Mouse (Mus musculus): ENCODE results near the gene Depp1. TPM values are rescaled to one million over a fixed set of nuclear protein-coding genes. Genes with fewer than 3 reads are reported as not detected.

Depp1 gene
- polyA plus RNA-seq, 1 experiment from 2014 or later = 54.2 TPM

GRCm38 (mm10) chr6:116694346-116694745 lies 43.9 kb downstream of the Depp1 start:
- H3K9me3 ChIP-seq (replicated peaks) = no peaks in the 10 kb centered on the region
- H3K9ac ChIP-seq = no peak overlapping the region
- ATAC-seq (replicated peaks; ENCODE audit: insufficient number of reproducible peaks, insufficient read depth, low FRiP score, low read depth) = no peak
- H3K4me2 ChIP-seq = no peak overlapping the region
- H3K27ac ChIP-seq = no peak overlapping the region
- 0 out of 2 replicates have a peak, but pooled peaks cover 3% of the 10 kb centered on the region for H3K27me3 ChIP-seq
- no peaks in the 10 kb centered on the region for H3K36me3 ChIP-seq
- 58% methylated on average over 3 of the region's 3 CpGs for WGBS
- H3K4me1 ChIP-seq (replicated peaks) = no peaks in the 10 kb centered on the region
- H3K4me3 ChIP-seq = no peak overlapping the region

- Histone ChIP-seq H3K27me3 (0 out of 2 replicates have a peak, but pooled peaks cover 3% of the 10 kb centered on the region), H3K4me3 (no peak overlapping the region), H3K9ac (no peak overlapping the region), H3K4me2 (no peak overlapping the region), H3K27ac (no peak overlapping the region), H3K36me3 (no peaks in the 10 kb centered on the region), H3K4me1 (replicated peaks) (no peaks in the 10 kb centered on the region), H3K9me3 (replicated peaks) (no peaks in the 10 kb centered on the region)
- WGBS = 57% methylated on average over 2 of the region's 2 CpGs
- ATAC-seq (replicated peaks; ENCODE audit: insufficient number of reproducible peaks, insufficient read depth, low FRiP score, low read depth) = no peak
Observed at GRCm38 (mm10) chr6:116697413-116697812, 47.0 kb downstream of the Depp1 start.

GRCm38 (mm10) chr6:116697896-116698425 lies 47.6 kb downstream of the Depp1 start:
- Histone ChIP-seq H3K9ac (no peak overlapping the region), H3K4me1 (replicated peaks) (no peaks in the 10 kb centered on the region), H3K27ac (no peak overlapping the region), H3K4me3 (no peak overlapping the region), H3K4me2 (no peak overlapping the region), H3K36me3 (no peaks in the 10 kb centered on the region), H3K9me3 (replicated peaks) (no peaks in the 10 kb centered on the region), H3K27me3 (0 out of 2 replicates have a peak, but pooled peaks cover 3% of the 10 kb centered on the region)
- WGBS = 75% methylated on average over 4 of the region's 4 CpGs
- no peak for ATAC-seq (replicated peaks; ENCODE audit: insufficient number of reproducible peaks, insufficient read depth, low FRiP score, low read depth)

- H3K27me3 ChIP-seq = 0 out of 2 replicates have a peak, but pooled peaks cover 3% of the 10 kb centered on the region
- no peak overlapping the region for H3K4me3 ChIP-seq
- ATAC-seq (replicated peaks; ENCODE audit: insufficient number of reproducible peaks, insufficient read depth, low FRiP score, low read depth) = no peak
- no peak overlapping the region for H3K27ac ChIP-seq
- H3K4me2 ChIP-seq = no peak overlapping the region
- H3K9me3 ChIP-seq (replicated peaks) = no peaks in the 10 kb centered on the region
- H3K36me3 ChIP-seq = no peaks in the 10 kb centered on the region
- no peak overlapping the region for H3K9ac ChIP-seq
- H3K4me1 ChIP-seq (replicated peaks) = no peaks in the 10 kb centered on the region
Observed at GRCm38 (mm10) chr6:116700821-116701220, 50.4 kb downstream of the Depp1 start.

Small RNA genes lying within 50 kb of the gene (microRNA-seq; reads per million reads assigned to microRNA genes)
- gene Mir7043 = 1.1 reads per million

Other genes starting within 250 kb of the Depp1 start
- gene Alox5, start 189.4 kb upstream of the Depp1 start, polyA plus RNA-seq (2015; fragmentation: Nextera tagmentation; extraction: Ambion mirVana) = 2.3 and 2.4 TPM in 2 replicates
- not detected in 2 replicates for gene Olfr211, start 161.5 kb upstream of the Depp1 start, polyA plus RNA-seq (2015; fragmentation: Nextera tagmentation; extraction: Ambion mirVana)
- 0.04 and 0.05 TPM in 2 replicates for gene Olfr212, start 144.1 kb upstream of the Depp1 start, polyA plus RNA-seq (2015; fragmentation: Nextera tagmentation; extraction: Ambion mirVana)
- not detected in 2 replicates for gene Olfr213, start 112.2 kb upstream of the Depp1 start, polyA plus RNA-seq (2015; fragmentation: Nextera tagmentation; extraction: Ambion mirVana)
- gene Gm5580, start 99.5 kb upstream of the Depp1 start, polyA plus RNA-seq (2015; fragmentation: Nextera tagmentation; extraction: Ambion mirVana) = 0.23 and 0.68 TPM in 2 replicates
- not detected in 2 replicates for gene Olfr214, start 96.4 kb upstream of the Depp1 start, polyA plus RNA-seq (2015; fragmentation: Nextera tagmentation; extraction: Ambion mirVana)
- gene Olfr215, start 66.4 kb upstream of the Depp1 start, polyA plus RNA-seq (2015; fragmentation: Nextera tagmentation; extraction: Ambion mirVana) = not detected in 2 replicates
- 74.8 and 81.6 TPM in 2 replicates for gene Zfp422, start 21.6 kb upstream of the Depp1 start, polyA plus RNA-seq (2015; fragmentation: Nextera tagmentation; extraction: Ambion mirVana)
- 6.5 and 7.3 TPM in 2 replicates for gene Rassf4, start 23.3 kb downstream of the Depp1 start, polyA plus RNA-seq (2015; fragmentation: Nextera tagmentation; extraction: Ambion mirVana)
- gene Tmem72, start 66.3 kb downstream of the Depp1 start, polyA plus RNA-seq (2015; fragmentation: Nextera tagmentation; extraction: Ambion mirVana) = 0.04 and 0.08 TPM in 2 replicates